Mouse (Mus musculus) cortical plate, adult 2 months (tissue): ENCODE measurements around the gene Slc6a16. TPM values are rescaled to one million over a fixed set of nuclear protein-coding genes. Genes with fewer than 3 reads are reported as not detected.

Experiments
- H3K27ac ChIP-seq: fragments of 200-500 bp; 2 replicates; pipeline ENCODE4 v1.5.1; 2012; ENCODE audit warnings: low read length, control low read depth, inconsistent platforms; ENCODE audit not compliant: insufficient read depth
- H3K4me1 ChIP-seq: fragments of 200-500 bp; 2 replicates; pipeline ENCODE4 v1.6.1; 2011; ENCODE audit warnings: low read length; ENCODE audit not compliant: control insufficient read depth, insufficient read depth
- H3K4me3 ChIP-seq: fragments of 200-500 bp; 2 replicates; pipeline ENCODE4 v1.5.1; 2011; ENCODE audit warnings: mild to moderate bottlenecking, low read length, control low read depth; ENCODE audit not compliant: insufficient read depth
- CTCF ChIP-seq: fragments of 200-500 bp; IDR thresholded peaks from 2 replicates; pipeline ENCODE4 v1.5.1; 2011; ENCODE audit warnings: mild to moderate bottlenecking, control low read depth, low read length; ENCODE audit not compliant: insufficient read depth; ENCODE audit errors: extremely low read depth
- POLR2A ChIP-seq: fragments of 200-500 bp; IDR thresholded peaks from 2 replicates; pipeline ENCODE4 v1.6.1; 2011; ENCODE audit warnings: mild to moderate bottlenecking, low read length, control low read depth; ENCODE audit not compliant: insufficient read depth; ENCODE audit errors: extremely low read depth
- polyA plus RNA-seq: library from polyadenylated mRNA; depleted of rRNA; stranded (reverse); fragments of >200 nt; gene quantifications from 2 replicates; pipeline ENCODE4 v1.2.3, GENCODE M21; 2012

Gene Slc6a16
- polyA plus RNA-seq, 1 experiment = 2.1 TPM

DNA sequence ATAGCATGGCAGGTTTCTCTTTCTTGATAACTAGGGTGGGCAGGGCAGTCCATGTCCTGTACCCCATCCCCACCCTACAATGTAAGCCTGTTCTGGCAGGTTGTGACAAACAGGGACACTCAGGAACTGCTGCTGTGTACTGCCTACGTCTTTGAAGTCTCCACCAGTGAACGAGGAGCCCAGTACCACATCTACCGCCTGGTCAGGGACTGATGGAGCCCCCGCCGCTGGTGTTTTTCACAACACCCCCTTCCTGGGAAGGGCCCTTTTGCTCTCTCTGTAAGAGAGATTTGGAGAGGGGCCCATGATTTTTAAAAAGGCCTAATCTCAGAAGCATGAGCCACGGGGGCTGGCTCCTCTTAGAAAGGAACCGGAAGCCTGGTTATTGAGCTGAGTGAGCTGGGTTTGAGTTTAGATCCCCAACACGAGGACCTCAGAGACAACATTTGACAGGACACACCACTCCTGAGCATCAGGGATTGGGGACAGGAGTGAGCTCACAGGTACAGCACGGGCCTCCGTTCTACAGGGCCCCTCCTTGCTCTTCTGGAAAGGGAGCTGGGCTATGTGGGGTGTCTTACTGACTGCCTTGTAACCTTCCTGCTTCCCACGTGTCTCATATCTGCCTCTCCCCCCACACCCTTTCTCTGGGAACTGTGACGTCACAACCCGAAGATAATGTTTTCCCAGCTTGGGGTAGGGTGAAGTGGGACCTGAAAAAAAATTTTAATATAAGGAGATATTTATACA lies 8.0 kb upstream of the Slc6a16 start:
- TF ChIP-seq CTCF (no peak), POLR2A (no peak)
- peak overlapping the region; percentile 82 for H3K27ac ChIP-seq
- peaks cover 3% of the 10 kb centered on the region; the same call in 1 of the 2 replicates for H3K4me1 ChIP-seq
- no peak overlapping the region for H3K4me3 ChIP-seq

DNA sequence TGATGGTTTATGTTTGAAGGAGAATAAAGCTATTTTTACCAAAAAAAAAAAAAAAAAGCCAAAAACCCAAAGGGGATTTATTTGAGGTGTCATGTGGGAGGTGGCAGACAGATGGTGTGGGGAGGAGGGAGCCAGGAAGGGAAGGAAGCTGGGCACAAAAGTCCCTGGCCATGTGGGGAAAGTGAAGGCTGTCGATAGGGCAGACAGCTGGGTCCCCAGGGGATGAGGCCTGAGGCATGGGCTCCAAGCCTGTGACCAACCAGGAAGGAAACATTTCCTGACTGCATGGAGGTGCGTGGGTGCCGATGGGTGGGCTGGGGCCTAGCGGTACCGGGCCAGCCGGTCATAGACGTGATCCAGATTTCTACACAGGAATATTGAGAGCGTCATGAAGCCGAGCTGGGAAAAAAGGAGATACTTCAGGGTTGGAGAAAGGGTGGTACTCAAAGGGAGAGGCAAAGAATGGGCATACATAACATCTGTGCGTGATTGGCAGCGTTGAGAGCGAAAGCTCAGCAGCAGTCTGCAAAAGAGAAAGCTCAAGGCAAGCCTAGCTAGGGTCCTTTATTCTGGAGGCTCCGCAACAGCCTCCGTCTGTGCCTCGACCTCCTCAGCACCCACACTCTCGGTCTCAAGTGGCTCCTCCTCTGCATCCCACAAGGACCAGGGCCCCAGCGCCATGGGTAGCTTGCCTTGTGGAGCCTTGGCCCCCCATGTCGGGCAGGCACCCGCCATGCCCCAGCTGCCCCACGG lies 7.1 kb upstream of the Slc6a16 start:
- H3K4me3 ChIP-seq = no peak overlapping the region

GRCm38 (mm10) chr7:45234333-45234841 lies 6.5 kb upstream of the Slc6a16 start:
- Histone ChIP-seq H3K4me1 (peaks cover 3% of the 10 kb centered on the region; the same call in 1 of the 2 replicates), H3K27ac (peak overlapping the region; percentile 95), H3K4me3 (no peak overlapping the region)
- no peak for TF ChIP-seq POLR2A
- TF ChIP-seq CTCF = no peak

More for the DNA sequence above, 7.1 kb upstream of the Slc6a16 start:
- H3K4me1 ChIP-seq = peaks cover 3% of the 10 kb centered on the region; the same call in 1 of the 2 replicates
- TF ChIP-seq POLR2A = 0 out of 2 replicates have a peak, but pooled peaks have one; percentile 3
- no peak for TF ChIP-seq CTCF
- peak overlapping the region; percentile 95 for H3K27ac ChIP-seq

- H3K27ac ChIP-seq = peak overlapping the region; percentile 95
- TF ChIP-seq POLR2A = peak; percentile 24; the same call in 1 of the 2 replicates
- no peak for TF ChIP-seq CTCF
- peaks cover 3% of the 10 kb centered on the region; the same call in 1 of the 2 replicates for H3K4me1 ChIP-seq
- H3K4me3 ChIP-seq = no peak overlapping the region
These were observed 5.8 kb upstream of the Slc6a16 start for GRCm38 (mm10) chr7:45234922-45235571.

DNA sequence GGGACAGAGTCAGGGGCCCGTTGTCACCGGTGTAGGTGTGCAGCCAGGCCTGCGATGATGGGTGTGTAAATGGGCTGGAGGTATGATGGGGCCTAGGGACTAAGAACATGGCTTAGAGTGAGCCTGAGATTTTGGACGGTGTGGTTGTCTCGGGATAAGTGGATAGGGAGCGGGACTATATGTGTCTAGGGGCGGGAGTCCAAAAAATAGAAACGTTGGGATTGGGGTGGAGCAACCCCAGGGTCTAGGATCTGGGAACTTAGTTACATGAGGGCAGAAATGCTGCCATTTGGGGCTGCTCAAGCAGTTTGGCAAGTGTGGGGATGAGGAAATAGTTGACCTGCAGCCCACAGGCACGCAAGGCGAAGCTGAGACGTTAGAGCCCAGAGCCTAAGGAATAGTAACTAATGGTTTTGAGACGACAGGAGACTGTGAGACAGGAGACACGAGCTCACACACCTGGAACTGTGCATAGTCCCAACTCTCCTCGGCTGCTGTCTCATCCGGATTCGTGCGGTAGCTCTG lies 5.2 kb upstream of the Slc6a16 start:
- H3K27ac ChIP-seq = no peak overlapping the region
- TF ChIP-seq CTCF (no peak), POLR2A (no peak)
- peaks cover 3% of the 10 kb centered on the region; the same call in 1 of the 2 replicates for H3K4me1 ChIP-seq
- H3K4me3 ChIP-seq = no peak overlapping the region

GRCm38 (mm10) chr7:45237747-45238699 lies 2.9 kb upstream of the Slc6a16 start:
- Histone ChIP-seq H3K4me1 (peaks cover 2% of the 10 kb centered on the region; the same call in 1 of the 2 replicates), H3K27ac (no peak overlapping the region), H3K4me3 (no peak overlapping the region)
- TF ChIP-seq CTCF (no peak), POLR2A (no peak)

GRCm38 (mm10) chr7:45238723-45239496 lies 2.0 kb upstream of the Slc6a16 start, which contains the start of gene Cd37:
Cd37 (minus strand) TSS chr7:45239115.
- TF ChIP-seq CTCF (no peak), POLR2A (no peak)
- 0 out of 2 replicates have a peak, but pooled peaks cover 2% of the 10 kb centered on the region for H3K4me1 ChIP-seq

More at GRCm38 (mm10) chr7:45238723-45239496, 2.0 kb upstream of the Slc6a16 start, which contains the start of gene Cd37:
- no peak within 1 kb of the TSS for H3K4me3 ChIP-seq
- H3K27ac ChIP-seq = no peak within 1 kb of the TSS
